Mouse (Mus musculus) left cerebral cortex, postnatal 10 days (tissue): ENCODE results near the gene Nr1h4. TPM values are rescaled to one million over a fixed set of nuclear protein-coding genes. Genes with fewer than 3 reads are reported as not detected.

Experiments used
- DNase-seq, 2 experiments: peaks; one replicate each; pipeline ENCODE4 v3.0.0; 2021 to 2022; ENCODE audit warnings: low spot score in 2 of 2, mixed read lengths in 1 of 2; ENCODE audit errors: extremely low spot score in 1 of 2
- intact Hi-C: fragments of 180-260 bp; cut with DNase I; formaldehyde crosslinking; loops from one replicate; pipeline ENCODE4 v1.15.1; 2025
- total RNA-seq, 2 experiments: library from RNA; stranded (reverse); gene quantifications; 2 replicates each; pipeline ENCODE4 v1.2.3; 2021

Gene Nr1h4
- total RNA-seq, 2 experiments from 2014 or later, result 0.17 to 0.34 TPM

DNA sequence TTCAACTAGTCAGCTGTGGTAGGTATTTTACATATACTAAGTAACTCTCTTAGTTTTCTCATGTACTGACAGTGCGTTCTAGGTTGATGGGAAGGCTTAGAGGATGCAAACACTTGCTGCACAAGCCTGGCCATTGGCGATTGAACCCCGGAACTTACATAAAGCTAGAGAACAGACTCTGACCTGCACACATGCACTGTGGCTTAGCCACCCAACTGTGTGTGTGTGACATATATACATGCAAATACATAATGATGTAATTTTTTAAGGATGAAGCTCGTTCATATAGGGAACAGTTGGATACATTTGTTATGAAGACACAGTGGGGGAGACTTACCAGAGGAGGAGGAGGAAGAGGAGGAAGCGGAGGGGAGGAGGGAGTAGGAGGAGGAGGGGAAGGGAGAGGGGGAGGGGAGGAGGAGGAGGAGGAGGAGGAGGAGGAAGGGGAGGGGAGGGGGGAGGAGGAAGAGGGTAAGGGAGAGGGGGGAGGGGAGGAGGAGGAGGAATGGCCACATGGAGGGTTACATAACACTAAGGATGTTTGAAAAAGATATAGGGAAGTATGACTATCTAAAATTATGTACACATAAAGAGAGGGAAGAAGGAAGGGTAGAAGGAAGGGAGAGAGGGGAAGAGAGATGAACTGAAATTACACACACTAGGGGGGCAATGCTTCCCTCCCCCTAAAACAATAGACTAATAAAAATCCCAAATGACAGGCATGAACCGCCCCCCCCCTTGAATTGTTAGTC, 126.5 kb downstream of the Nr1h4 start:
- DNase-seq, result no peak
- intact Hi-C loops, result no loop called here

DNA sequence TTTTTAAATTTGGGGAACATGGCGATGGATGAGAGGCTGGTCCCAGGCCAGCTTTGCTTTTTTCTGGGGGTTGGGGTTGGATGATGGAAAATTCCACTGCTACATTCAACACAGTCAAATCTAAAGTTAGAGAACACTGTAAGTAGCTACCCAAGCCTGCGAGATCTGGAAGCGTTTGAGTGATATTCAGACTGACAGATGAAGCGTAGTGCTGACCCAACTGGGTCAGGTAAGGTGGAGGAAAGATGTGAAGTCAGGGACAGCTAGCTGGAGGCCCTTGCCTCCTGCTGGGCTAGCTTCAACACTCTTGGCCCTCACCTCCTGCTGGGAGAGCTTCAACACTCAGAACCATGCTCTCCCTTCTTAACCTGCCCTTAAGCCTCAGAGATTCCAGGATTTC, 128.4 kb downstream of the Nr1h4 start:
- intact Hi-C loops, result no loop called here
- no peak for DNase-seq

Other genes starting within 250 kb of the Nr1h4 start
- gene Ano4, start 188.8 kb downstream of the Nr1h4 start, total RNA-seq, result 10 to 100 TPM; 22.5 to 24.0 TPM
- gene Gas2l3, start 89.6 kb downstream of the Nr1h4 start, total RNA-seq, result 1 to 10 TPM; 3.4 to 5.0 TPM
- gene Slc17a8, start 87.7 kb upstream of the Nr1h4 start, total RNA-seq, result 1 to 10 TPM; 5.8 to 8.9 TPM
- 10 to 100 TPM; 30.2 to 32.5 TPM for gene Scyl2, start 152.7 kb upstream of the Nr1h4 start, total RNA-seq
- gene Actr6, start 198.7 kb upstream of the Nr1h4 start, total RNA-seq, result 10 to 100 TPM; 24.3 to 26.9 TPM
- gene Uhrf1bp1l, start 211.4 kb upstream of the Nr1h4 start, total RNA-seq, result 10 to 100 TPM; 75.0 to 78.5 TPM